Mouse (Mus musculus) embryonic facial prominence, embryonic 14.5 days (tissue): ENCODE measurements around the gene Prodh2. TPM values are rescaled to one million over a fixed set of nuclear protein-coding genes. Genes with fewer than 3 reads are reported as not detected.

Source experiments
- ATAC-seq: fragments of 200-750 bp; cut with Nextera tagmentation; 2 replicates; pipeline ENCODE4 v1.8.0; 2017; ENCODE audit warnings: low read depth, moderate number of reproducible peaks, moderate TSS enrichment
- DNase-seq: peaks from one replicate; pipeline ENCODE4 v3.0.0-alpha.2; 2015; ENCODE audit warnings: low spot score
- H3K27ac ChIP-seq: fragments of 300-500 bp; sonication (generic); replicated peaks from 2 replicates; pipeline ENCODE4 v1.5.1; 2014; ENCODE audit warnings: low read depth, mild to moderate bottlenecking, low read length, moderate library complexity
- H3K27me3 ChIP-seq: fragments of 300-500 bp; sonication (generic); replicated peaks from 2 replicates; pipeline ENCODE4 v1.6.1; 2014; ENCODE audit warnings: low read length; ENCODE audit not compliant: control insufficient read depth, insufficient read depth
- H3K36me3 ChIP-seq: fragments of 300-500 bp; sonication (generic); 2 replicates; pipeline ENCODE4 v1.6.1; 2014; ENCODE audit warnings: low read length, mixed read lengths; ENCODE audit not compliant: control insufficient read depth, insufficient read depth
- H3K4me1 ChIP-seq: fragments of 300-500 bp; sonication (generic); 2 replicates; pipeline ENCODE4 v1.6.1; 2014; ENCODE audit warnings: antibody characterized with exemption, low read length; ENCODE audit not compliant: control insufficient read depth, insufficient read depth
- H3K4me2 ChIP-seq: fragments of 300-500 bp; sonication (generic); 2 replicates; pipeline ENCODE4 v1.6.1; 2014; ENCODE audit warnings: low read depth, mild to moderate bottlenecking, low read length, moderate library complexity, mixed read lengths
- H3K4me3 ChIP-seq: fragments of 300-500 bp; sonication (generic); 2 replicates; pipeline ENCODE4 v1.5.1; 2014; ENCODE audit warnings: low read depth, mild to moderate bottlenecking, low read length
- H3K9ac ChIP-seq: fragments of 300-500 bp; sonication (generic); 2 replicates; pipeline ENCODE4 v1.6.1; 2014; ENCODE audit warnings: low read depth, mild to moderate bottlenecking, low read length, moderate library complexity, mixed read lengths
- H3K9me3 ChIP-seq: fragments of 300-500 bp; sonication (generic); 2 replicates; pipeline ENCODE4 v1.6.1; 2016; ENCODE audit warnings: low read length; ENCODE audit not compliant: control insufficient read depth
- WGBS: fragments of 180-500 bp; shearing (Covaris S2); extraction: QIAGEN DNeasy Blood & Tissue Kit; methylation state at CpG from one replicate; pipeline ENCODE4 v1.1.7; 2014; 5-methylcytosine and 5-hydroxymethylcytosine counted together
- polyA plus RNA-seq: library from polyadenylated mRNA; unstranded; fragments of >200 nt; fragmentation: Nextera tagmentation; extraction: Ambion mirVana; gene quantifications from 2 replicates; pipeline ENCODE4 v1.2.1, GENCODE M21; 2014

Prodh2 gene
- polyA plus RNA-seq, 1 experiment from 2014 or later: not detected

DNA sequence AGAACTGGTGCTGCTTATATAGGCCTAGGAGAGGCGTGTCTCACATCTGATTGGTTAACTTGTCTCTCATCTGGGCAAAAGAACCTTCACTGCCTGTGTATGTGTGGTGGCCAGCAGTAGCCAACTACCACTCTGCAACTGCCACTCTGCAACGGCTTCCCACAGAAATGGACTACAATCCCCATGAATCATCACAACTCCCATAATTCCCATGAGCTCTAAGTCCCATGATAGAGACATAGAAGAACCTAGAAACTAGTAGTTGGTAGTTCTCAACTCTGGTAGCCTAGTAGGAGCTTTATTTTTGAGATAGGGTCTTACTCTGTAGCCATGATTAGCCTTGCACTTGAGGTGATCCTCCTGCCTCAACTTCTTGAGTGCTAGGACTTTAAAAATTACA lies 56.5 kb downstream of the Prodh2 start:
- Histone ChIP-seq H3K9me3 (no peaks in the 10 kb centered on the region), H3K4me2 (no peak overlapping the region), H3K27ac (no peak overlapping the region), H3K4me3 (no peak overlapping the region), H3K4me1 (peaks cover 11% of the 10 kb centered on the region), H3K9ac (no peak overlapping the region), H3K27me3 (no peaks in the 10 kb centered on the region), H3K36me3 (peaks cover 44% of the 10 kb centered on the region)
- 83% methylated on average over 2 of the region's 2 CpGs for WGBS
- ATAC-seq (no peak), DNase-seq (no peak)

DNA sequence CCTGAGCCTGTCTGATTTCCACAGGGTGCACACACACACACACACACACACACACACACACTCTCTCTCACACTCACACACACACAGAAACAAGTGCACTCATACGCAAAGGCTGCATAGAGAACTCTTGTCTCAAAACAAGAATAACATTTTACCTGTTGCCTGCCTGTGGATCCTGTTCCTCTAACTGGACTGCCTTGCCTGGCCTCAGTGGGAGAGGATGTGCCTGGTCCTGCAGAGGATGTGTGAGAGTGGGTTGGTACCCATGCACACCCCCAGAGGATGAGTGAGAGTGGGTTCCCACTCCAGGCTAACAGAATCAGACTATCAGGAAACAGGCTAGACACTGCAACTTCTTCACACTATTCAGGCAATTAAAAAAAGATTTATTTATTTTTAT lies 57.2 kb downstream of the Prodh2 start:
- no peaks in the 10 kb centered on the region for H3K9me3 ChIP-seq
- H3K4me1 ChIP-seq: peaks cover 11% of the 10 kb centered on the region
- H3K27me3 ChIP-seq: no peaks in the 10 kb centered on the region
- 100% methylated on average over 1 of the region's 1 CpGs for WGBS
- ATAC-seq: no peak
- H3K4me3 ChIP-seq: no peak overlapping the region
- no peak overlapping the region for H3K4me2 ChIP-seq
- no peak for DNase-seq
- no peak overlapping the region for H3K9ac ChIP-seq
- no peak overlapping the region for H3K27ac ChIP-seq
- H3K36me3 ChIP-seq: peaks cover 45% of the 10 kb centered on the region

DNA sequence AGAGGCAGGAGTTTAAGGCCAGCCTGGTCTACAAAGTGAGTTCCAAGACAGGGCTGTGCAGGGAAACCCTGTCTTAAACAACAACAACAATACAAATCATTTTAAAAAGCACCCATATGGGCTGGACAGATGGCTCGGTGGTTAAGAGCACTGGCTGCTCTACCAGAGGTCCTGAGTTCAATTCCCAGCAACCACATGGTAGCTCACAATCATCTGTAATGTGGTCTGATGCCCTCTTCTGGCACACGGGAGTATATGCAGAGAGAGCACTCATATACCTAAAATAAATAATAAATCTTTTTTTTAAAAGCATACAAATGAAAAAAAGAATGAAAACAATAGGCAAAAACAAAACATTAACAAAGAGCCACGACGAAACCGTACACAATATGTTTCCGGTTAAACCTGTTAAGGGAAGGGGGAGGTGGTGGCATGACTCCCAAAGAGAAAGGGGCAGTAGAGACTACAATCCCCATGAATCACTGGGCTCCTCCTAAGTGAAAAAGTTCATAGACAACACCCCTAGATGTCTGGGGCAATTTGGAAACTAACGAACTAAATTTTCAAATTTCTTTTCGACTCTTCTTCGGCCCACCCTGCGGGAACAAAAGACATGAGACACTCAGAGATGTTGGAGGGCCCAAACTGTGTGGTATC lies 58.2 kb downstream of the Prodh2 start:
- H3K4me3 ChIP-seq: peak overlapping the region; percentile 65
- H3K4me2 ChIP-seq: peak overlapping the region; percentile 95
- peak; percentile 91 for DNase-seq
- peaks cover 11% of the 10 kb centered on the region for H3K4me1 ChIP-seq
- peak overlapping the region; percentile 98 for H3K27ac ChIP-seq
- H3K9ac ChIP-seq: peak overlapping the region; percentile 76
- H3K9me3 ChIP-seq: no peaks in the 10 kb centered on the region
- peak; percentile 74 for ATAC-seq
- WGBS: 3% methylated on average over 10 of the region's 10 CpGs
- H3K36me3 ChIP-seq: peaks cover 46% of the 10 kb centered on the region
- no peaks in the 10 kb centered on the region for H3K27me3 ChIP-seq

DNA sequence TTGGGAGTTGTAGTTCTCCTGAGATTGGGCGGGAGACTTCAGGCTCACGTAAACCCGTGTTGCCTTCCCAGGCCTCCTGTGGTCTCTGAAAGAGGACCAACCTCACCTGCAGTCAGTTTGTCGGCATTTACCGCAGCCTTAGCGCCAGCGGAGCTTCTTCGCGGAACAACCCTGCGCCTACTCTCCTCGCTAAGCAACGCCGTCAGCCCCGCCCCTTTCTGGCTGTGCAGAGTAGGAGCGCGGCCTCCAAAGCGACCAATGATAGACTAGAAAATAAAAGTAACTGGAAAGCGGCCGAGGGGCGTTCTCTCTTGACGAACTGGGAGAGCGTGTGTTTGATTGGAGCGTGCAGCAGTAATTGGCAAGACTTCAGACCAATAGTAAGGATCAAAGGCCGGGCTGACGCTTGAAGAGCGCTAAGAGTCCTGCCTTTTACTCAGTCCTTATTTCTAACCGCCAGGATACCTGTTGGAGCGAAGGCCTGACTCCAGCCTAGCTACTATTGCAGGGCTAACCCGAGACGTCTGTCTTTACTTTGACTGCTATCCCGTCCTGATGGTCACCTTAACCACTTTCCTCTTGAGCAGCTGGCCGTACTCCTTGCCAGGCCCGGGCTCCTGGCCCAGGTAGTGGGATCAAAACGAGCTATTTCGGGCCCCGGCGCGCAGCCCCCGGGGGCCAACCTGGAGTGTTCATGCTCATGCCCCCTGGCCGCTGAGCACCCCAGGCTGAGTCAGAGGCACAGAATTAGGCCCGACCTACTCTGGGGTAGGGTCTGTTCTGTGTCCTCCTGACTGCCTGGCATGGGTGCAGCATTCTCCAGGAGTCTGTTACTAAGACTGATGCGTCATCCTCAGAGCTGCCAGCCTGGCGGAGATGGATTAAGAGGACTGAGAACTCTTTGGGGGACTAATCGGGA lies 58.9 kb downstream of the Prodh2 start, which contains the start of the genes Hspb6 and Proser3:
TSS of gene Hspb6 (plus strand) at position 77 of the 919 bp plus-strand sequence.
TSS of gene Proser3 (minus strand) at position 198 of the 919 bp plus-strand sequence.
- H3K27ac ChIP-seq: peak within 1 kb of the TSS; percentile 98
- H3K27me3 ChIP-seq: no peaks in the 10 kb centered on the region
- H3K9me3 ChIP-seq: no peaks in the 10 kb centered on the region
- DNase-seq (peak; percentile 100), ATAC-seq (peak; percentile 97)
- H3K9ac ChIP-seq: peak within 1 kb of the TSS; percentile 76
- H3K4me3 ChIP-seq: peak within 1 kb of the TSS; percentile 65
- H3K36me3 ChIP-seq: peaks cover 49% of the 10 kb centered on the region
- peaks cover 11% of the 10 kb centered on the region for H3K4me1 ChIP-seq
- H3K4me2 ChIP-seq: peak within 1 kb of the TSS; percentile 95
- under 1% methylated on average over 44 of the region's 44 CpGs for WGBS

DNA sequence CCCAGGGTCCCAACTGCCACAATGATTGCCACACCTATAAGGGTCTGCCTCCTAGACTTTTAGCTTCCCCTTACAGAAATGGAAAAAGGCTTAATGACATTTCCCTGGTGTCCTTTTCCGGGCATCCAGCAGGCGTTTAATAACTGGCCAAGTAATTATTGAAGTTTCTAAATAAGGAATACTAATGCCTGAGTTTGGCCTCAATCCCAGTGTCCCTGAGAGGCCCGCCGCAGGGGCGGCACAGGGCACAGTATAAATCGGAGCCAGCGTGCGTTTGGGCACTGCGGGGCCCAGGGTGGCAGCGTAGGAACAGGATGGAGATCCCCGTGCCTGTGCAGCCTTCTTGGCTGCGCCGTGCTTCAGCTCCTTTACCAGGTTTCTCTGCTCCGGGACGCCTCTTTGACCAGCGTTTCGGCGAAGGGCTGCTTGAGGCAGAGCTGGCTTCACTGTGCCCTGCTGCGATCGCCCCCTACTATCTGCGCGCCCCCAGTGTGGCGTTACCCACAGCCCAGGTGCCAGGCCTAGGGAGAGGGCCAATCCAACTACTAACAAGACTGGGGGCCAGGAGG lies 59.7 kb downstream of the Prodh2 start:
- 5% methylated on average over 23 of the region's 23 CpGs for WGBS

DNA sequence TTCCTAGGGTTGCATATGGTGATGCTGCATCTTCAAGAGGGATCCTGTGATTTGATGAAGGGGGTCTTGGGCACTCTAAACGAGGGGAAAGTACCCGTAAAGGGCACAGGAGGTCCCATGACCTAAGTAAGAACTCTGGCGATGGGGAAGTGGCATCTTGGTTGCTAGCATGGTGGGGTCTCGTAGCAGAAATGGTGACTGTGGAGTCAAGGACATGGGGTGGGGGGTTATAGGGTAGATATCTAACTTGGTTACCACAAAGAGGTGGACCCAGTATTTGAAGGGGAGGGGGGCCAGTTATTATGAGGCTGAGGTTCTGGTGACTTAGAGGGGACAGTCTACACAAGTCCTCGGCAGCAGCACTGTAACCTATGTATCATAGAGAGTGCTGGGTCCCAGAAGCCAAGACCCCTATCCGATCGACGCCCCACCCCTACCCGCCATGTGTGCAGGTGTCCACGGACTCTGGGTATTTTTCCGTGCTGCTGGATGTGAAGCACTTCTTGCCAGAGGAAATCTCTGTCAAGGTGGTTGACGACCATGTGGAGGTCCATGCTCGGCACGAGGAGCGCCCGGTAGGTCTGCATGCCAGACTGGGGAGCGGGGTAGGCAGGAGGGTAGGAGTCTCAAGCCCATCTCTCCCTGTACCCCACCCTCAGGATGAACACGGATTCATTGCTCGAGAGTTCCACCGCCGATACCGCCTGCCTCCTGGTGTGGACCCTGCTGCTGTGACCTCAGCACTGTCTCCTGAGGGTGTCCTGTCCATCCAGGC lies 60.6 kb downstream of the Prodh2 start:
- no peak for ATAC-seq
- peaks cover 41% of the 10 kb centered on the region for H3K36me3 ChIP-seq
- H3K4me2 ChIP-seq: peak overlapping the region; percentile 95
- H3K9me3 ChIP-seq: no peaks in the 10 kb centered on the region
- H3K27me3 ChIP-seq: no peaks in the 10 kb centered on the region
- WGBS: 87% methylated on average over 22 of the region's 22 CpGs
- H3K4me1 ChIP-seq: peaks cover 21% of the 10 kb centered on the region
- H3K4me3 ChIP-seq: peak overlapping the region; percentile 65
- H3K27ac ChIP-seq: peak overlapping the region; percentile 98; the same call in 1 of the 2 replicates
- peak overlapping the region; percentile 76 for H3K9ac ChIP-seq
- no peak for DNase-seq

More for the DNA sequence above, 59.7 kb downstream of the Prodh2 start:
- Histone ChIP-seq H3K9ac (peak overlapping the region; percentile 76), H3K4me3 (peak overlapping the region; percentile 65), H3K27ac (peak overlapping the region; percentile 98), H3K9me3 (no peaks in the 10 kb centered on the region), H3K4me2 (peak overlapping the region; percentile 95), H3K27me3 (no peaks in the 10 kb centered on the region), H3K4me1 (peaks cover 12% of the 10 kb centered on the region), H3K36me3 (peaks cover 49% of the 10 kb centered on the region)
- no peak for ATAC-seq
- peak; percentile 54 for DNase-seq

DNA sequence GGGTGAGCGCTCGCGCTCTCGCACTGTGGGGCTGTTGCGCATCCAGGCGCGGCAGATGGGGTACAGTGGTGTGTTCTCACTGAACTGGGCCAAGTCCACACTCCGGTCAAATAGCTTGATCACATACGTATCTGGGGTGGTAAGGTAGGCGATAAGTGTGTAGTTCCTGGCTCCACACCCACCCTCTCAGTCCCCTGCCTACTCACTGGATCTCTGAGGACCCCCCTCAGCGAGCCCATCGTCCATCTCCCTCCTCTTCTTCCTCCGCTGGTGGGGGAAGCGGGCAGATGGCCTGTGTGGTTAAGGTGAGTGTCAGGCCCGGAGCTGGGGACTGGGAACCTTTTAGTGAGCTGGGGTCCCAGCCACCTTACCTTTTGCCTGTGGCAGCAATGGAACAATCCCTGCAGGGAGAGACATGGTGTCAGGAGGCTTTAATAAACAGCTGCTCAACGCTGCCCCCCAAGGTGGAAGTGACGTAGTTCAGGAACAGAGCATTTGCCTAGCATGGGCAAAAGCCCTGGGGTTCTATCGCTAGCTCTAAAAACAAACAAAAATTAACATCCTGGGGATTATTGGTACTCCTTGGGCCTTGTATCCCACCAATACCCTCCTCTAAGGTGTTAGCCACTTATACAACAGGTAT lies 63.6 kb downstream of the Prodh2 start:
- Histone ChIP-seq H3K27ac (no peak overlapping the region), H3K9ac (no peak overlapping the region), H3K4me3 (no peak overlapping the region), H3K27me3 (no peaks in the 10 kb centered on the region), H3K36me3 (peaks cover 37% of the 10 kb centered on the region), H3K9me3 (no peaks in the 10 kb centered on the region), H3K4me1 (peaks cover 24% of the 10 kb centered on the region), H3K4me2 (no peak overlapping the region)
- ATAC-seq (no peak), DNase-seq (no peak)
- WGBS: 94% methylated on average over 18 of the region's 18 CpGs
